Mouse (Mus musculus): ENCODE measurements around the gene Usp32.

Gene Usp32

DNA sequence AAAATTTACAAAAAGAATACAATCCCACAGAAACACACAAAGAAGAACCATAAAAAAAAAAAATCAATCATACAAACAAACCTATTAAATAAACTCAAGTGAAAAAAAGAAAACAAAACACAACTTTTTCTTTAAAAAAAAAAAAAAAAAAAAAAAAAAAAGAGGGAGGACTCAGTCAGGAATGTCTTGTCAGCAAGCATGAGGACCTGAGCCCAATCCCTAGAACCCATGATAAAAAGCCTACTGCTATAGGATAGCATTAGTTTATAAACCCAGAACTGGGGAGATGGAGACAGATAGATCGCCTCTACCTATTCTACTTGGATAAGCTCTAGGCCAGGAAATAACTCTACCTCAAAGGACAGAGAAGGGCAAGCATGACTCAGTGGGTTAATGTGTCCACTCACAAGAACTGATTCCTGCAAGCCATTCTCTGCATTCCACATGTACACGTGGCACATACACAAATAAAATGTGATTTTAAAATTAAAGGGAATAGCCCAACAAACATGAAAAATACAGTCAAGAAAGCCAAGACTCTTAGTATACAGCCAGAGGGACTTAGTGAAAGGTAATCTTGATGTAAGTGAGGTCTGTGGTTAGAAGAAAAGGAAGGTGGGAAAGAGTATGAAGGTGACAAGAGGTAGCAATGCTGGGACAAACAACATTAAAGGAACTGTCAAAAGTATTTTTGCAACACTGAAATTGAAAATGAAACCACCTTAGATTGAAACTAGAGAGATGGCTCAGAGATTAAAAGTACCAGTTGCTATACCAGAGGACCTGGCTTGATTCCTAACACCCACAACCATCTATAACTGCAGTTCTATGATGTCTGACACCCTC is 13.5 kb downstream of the Usp32 start:
- DNase-seq (ENCODE audit: low read depth in 2 of 2, low spot score in 2 of 2), result no peak

DNA sequence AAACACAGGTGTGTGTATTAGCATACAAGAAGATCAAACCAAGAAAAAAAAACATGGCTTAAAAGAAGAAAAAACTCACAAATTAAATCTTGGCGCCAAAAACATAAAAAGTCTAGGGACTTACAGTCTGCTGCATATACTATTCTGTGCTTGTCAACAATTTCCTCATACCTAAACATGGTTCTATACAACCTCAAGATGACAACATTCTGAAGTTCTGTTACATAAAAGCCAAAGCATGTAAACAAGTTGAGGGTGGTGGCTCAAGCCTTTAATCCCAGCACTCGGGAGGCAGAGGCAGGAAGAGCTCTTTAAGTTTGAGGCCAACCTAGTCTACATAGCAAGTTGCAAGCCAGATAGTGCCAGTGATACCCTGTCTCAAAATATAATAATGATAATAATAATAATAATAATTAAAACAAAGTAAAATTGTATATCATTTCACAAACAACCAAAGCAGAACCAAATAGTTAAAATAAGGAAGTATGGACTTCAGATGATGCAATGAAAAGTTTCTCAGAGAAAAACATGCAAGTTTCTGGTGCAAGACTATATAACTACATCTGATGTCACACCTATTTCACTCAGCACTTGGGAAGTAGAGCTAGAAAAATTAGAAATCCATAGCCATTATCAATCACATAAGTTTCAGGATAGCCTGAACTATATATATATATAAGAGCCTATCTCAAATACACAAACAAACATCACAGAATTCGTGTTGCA is 16.5 kb downstream of the Usp32 start:
- DNase-seq (ENCODE audit: low read depth in 2 of 2, low spot score in 2 of 2), result no peak

DNA sequence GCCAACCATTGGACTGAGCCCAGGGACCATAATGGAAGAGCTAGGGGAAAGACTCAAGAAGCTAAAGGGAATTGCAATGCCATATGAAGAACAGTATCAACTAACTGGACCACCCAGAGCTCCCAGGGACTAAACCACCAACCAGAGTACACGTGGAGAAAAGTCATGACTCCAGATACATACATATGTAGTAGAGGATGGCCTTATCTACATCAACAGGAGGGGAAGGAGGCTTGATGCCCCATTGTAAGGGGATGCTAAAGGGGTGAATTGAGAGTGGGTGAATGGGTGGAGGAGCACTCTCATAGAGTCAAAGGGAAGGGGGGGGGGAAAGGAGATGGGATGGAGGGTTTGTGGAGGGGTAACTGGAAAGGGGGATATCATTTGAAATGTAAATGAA is 17.9 kb downstream of the Usp32 start:
- no peak for DNase-seq (ENCODE audit: low read depth in 2 of 2, low spot score in 2 of 2)

DNA sequence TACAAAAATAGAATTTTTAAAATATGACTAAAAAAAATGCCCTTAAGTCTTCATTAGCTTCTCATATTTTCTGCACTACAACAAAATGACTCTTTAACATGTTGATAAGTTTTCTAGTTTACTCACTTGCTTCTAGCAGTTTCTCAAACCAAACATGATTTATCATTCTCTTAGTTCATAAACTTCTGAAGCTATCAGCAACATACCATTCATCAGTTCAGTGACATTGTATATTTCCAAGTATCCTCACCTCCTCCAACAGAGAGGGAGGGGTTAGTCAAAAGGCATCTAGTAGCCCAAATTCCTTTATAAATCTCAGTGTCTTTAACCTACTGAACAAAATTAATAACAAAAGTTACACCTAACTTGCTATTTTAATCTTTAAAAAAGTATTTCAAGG is 22.8 kb downstream of the Usp32 start:
- DNase-seq (ENCODE audit: low read depth in 2 of 2, low spot score in 2 of 2), result no peak

DNA sequence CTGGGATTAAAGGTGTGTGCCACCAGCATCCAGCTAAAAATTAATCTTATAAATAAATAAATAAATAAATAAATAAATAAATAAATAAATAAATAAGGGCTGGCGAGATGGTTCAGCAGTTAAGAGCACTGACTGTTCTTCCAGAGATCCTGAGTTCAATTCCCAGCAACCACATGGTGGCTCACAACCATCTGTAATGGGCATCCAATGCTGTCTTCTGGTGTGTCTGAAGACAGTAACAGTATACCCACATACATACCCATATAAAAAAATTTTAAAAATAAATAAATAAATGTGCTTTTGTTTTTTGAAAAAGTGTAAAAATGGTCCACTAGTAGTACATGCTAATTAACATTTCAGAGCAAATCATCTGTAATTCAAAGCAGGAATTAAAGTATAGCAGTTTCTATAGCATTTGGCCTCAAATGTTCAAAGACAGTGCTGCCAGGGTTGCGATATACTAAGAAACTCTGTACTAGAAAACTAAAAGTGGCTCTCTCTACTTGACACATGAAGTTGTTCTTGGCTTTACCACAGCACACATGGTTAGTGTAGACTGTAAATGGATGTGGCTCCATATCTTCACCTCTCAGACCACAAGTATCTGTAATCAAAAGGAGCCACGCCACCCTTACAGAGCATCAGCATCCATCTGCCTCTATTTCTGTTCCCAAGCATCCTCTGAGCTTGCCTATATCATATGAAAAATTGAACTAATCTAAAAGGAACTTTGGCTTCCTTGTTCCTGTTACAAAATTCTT is 23.7 kb downstream of the Usp32 start:
- DNase-seq (ENCODE audit: low read depth in 2 of 2, low spot score in 2 of 2), result no peak

DNA sequence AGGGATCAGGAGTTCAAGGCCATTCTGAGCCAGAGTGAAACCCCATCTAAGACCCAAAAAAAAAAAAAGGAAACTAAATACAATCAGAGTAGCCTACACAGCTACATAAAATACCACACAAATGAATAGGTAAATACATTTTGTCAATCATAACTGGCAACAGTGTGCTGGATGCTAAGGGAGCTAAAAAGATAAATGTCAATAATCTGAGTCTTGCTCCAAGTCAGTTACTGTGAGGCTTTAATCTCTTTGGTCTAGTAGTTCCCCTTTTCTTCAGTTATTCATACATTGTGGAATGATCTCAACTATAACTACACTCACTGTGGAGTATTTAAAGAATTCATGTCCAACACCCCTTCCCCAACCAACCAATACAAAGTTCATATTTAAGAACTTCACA is 30.0 kb downstream of the Usp32 start:
- DNase-seq (ENCODE audit: low read depth in 2 of 2, low spot score in 2 of 2), result no peak

DNA sequence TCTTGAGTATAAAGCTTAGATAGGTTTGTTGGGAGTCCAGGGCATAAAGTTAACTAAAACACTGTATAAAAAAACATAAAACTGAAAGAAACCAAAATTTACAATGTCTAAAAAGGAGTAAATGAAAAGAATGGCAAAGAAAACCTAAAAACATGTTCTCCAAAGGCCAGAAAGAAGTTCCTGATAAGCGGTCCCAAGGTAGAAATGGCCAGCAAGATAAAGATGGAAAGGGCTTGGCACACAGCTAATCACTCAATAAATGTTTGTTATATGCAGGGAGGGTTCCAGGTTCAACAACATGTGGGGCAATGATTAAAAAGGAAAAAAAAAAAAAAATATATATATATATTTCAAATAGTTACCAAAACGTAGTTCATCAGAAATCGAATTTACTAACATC is 32.7 kb downstream of the Usp32 start:
- DNase-seq (ENCODE audit: low read depth in 2 of 2, low spot score in 2 of 2), result no peak

DNA sequence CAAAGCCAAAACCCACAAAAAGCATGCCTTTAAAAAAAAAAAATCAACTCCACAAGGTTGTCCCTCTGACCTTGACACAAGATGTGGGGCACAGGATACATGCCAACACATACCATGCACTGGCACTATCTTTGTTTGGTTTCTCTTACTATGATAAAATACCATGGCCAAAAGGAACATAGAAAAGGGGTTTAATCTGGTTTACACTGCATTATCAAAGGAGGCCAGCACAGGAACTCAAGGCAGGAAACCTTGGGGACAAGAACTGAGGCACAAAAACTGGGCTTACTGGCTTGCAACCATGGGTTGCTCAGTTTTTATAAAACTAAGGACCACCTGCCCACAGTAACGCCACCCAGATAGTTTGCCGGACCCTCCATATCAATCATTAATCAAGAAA is 34.1 kb downstream of the Usp32 start:
- no peak for DNase-seq (ENCODE audit: low read depth in 2 of 2, low spot score in 2 of 2)

DNA sequence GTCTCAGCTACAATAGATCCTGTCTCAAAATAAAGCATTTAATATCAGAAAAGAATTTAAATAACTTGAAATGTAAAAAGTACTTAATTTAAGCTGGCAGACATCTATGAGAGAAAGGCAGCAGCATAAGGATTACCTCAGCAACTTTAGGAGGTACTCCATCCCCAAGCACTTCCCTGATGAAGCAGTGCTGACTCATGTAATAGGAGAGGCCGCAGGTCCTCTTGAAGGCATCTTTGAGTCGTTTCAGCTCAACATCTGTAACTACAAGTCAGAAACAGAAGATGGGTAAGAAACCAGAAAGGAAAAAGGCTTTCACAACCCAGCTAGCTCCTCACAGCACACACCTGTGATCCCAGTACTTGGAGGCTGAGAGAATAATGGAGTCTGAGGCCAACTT is 36.2 kb downstream of the Usp32 start:
- no peak for DNase-seq (ENCODE audit: low read depth in 2 of 2, low spot score in 2 of 2)

DNA sequence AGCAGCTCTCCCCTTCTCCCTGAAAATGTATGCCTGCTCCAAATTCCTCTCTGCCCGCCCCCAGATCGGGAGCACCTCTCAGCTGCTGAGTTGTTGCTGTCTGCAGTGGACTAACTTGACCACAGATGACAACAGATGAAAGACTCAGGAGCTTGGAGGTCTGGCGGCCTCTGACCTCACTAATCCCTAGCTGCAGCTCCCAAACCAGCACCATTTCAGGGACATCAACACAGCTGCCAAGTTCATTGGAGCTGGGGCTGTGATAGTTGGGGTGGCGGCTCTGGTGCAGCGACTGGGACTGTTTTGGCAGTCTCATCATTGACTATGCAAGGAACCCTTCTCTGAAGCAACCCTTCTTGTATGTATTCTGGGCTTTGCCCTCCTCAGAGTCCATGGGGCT is 44.8 kb downstream of the Usp32 start:
- no peak for DNase-seq (ENCODE audit: low read depth in 2 of 2, low spot score in 2 of 2)

DNA sequence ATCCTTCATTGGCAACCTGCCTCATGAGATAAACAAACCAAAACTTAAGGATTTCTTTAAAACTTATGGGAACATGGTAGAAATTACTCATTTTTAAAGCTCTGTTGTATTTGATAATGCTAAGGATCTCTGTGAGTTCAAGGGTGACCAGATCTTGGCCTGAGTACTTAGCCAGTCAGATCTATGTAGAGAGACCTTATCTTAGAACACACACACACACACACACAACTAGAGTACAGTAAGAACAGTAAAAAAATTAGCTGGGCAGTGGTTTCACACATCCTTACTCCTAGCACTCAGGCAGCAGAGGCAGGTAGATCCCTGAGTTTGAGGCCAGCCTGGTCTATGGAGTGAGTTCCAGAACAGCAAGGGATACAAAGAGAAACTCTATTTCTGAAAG is 53.7 kb downstream of the Usp32 start:
- no peak for DNase-seq (ENCODE audit: low read depth in 2 of 2, low spot score in 2 of 2)

DNA sequence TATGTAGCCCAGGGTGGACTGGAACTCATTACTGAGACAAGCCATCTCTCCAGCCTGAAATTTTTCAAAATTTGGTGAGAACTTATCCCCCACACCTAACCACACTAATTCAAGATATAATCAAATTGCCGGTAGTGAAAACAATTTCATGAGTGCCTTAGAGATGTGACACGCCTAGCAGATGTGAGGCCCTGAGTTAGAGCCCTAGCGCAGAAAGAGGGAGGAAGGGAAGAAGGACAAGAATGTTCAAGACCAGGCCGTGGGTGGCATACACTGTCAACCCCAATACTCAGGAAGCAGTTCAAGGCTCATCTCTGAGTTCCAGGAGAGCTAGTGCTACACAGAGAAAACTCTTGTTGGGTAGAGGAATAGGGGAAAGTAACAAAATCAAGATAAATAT is 72.1 kb downstream of the Usp32 start:
- DNase-seq (ENCODE audit: low read depth in 2 of 2, low spot score in 2 of 2), result no peak

DNA sequence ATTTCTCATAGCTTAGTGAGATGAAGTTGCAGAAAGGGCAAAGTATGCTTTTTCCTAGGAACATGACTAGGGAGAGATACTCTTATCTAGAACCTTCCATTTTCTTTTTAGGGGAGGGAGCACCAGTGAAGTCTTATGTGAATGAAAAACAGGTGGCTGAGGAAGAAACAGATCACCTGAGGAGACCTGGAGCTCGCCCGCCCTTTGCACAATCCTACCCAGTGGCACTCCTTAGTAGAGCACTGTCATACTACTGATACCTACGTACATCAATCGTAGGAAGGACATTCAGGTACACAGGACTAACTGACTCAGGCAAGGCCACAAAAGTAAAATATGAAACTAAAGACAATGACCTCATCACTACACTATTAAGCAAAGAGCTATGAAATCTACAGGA is 81.4 kb downstream of the Usp32 start:
- DNase-seq (ENCODE audit: low read depth in 2 of 2, low spot score in 2 of 2), result no peak

DNA sequence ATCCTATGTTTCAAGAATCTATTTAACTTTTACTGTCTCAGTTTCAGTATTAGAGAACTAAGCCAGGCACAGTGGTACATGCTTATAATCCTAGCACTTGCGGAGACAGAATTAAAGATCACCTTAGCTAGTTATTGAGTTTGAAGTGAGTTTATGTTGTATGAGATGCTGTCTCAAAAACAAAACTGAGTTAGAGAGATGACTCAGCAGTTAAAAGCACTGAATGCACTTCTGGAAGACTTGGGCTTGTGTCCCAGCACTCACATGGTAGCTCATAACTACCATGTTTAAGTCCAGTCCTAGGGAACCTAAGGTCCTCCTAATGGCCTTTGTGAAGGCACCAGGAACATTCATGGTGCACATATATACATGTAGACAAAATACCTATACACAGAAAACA is 82.4 kb downstream of the Usp32 start:
- DNase-seq (ENCODE audit: low read depth in 2 of 2, low spot score in 2 of 2), result no peak

DNA sequence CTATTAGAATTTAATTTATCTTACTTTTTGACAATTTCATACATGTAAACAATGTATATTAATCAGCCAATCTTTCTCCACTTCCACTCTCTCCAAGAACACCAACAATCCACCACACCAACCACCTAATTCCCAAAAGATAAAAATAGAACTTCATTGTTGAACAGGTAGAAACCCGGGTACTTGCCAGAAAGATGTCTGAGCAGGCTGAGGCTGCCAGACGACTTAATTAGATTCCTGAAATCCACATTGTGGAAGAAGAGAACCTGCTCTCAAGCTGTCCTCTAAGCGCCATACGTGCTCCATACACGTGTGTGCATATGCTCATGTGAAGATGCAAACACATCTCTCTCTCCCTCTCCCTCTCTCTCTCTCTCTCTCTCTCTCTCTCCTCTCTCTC is 83.1 kb downstream of the Usp32 start:
- no peak for DNase-seq (ENCODE audit: low read depth in 2 of 2, low spot score in 2 of 2)

DNA sequence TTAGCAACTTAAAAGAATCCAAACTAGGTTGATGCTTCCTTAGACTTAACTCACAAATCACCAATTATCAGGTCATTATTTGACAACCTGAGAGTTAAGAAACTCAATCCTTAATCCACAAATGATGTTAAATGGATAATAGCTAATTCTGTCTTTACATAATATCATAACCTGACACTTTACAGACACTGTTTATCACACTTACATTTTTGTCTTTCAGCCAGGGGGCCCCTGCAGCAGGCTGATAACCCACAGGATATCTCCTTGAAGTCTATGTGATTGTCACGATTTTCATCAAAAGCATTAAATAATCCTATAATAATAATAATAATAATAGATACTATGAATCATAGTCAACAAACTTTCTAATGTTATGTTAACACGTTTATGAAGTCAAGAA is 84.4 kb downstream of the Usp32 start:
- DNase-seq (ENCODE audit: low read depth in 2 of 2, low spot score in 2 of 2), result no peak

DNA sequence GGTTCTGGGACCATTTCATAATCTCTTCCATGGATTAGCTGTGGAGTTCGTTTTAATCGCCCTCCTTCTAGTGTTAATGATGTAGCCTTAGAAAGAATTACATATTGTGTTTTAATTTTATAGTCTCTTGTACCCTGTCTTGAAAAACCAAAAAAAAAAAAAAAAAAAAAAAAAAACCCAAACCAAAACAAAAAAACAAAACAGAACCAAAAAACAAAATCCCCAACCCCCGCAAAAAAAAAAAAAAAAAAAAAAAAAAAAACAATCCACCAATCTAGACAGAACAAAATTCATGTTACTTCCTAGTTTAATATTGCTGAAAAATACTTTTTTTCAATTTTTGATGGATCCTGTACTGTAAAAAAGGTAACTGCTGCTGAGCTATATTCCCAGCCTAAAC is 100.7 kb downstream of the Usp32 start:
- no peak for DNase-seq (ENCODE audit: low read depth in 2 of 2, low spot score in 2 of 2)

DNA sequence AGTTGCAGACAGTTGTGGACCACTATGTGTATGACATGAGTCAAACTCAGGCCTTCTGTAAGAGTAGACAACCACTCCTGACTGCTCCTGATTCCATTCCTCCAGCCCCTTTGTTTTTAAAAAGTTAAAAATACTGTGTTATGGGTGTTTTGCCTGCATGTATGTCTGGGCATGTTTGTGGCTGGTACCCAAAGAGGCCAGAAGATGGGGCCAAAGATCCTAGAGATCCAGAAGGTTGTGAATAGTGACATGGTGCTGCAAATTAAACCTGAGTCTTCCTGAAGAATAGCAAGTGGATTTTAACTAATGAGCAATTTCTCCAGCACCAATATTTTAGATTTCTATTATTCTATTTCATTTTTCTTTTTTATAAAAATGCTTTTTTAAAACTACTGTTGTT is 126.8 kb downstream of the Usp32 start:
- no peak for DNase-seq (ENCODE audit: low read depth in 2 of 2, low spot score in 2 of 2)

DNA sequence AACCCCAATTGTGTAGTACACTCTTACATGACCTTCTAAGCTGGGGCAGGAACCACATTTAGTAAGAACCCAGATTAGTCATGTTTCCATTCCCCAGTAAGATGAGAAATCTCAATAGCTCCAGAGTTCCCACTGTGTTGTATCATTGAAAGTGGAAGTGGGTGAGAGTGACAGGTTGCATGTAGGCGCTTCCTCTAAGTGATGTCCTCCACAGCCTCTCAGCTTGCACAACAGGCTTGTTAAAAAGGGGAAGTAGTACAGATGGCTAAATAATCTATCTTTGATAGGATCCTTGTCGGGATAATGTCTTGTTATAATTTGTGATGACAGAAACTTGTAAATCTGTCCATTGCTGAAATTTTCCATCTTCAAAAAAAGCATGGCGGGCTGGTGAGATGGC is 136.4 kb downstream of the Usp32 start:
- DNase-seq (ENCODE audit: low read depth in 2 of 2, low spot score in 2 of 2), result no peak

DNA sequence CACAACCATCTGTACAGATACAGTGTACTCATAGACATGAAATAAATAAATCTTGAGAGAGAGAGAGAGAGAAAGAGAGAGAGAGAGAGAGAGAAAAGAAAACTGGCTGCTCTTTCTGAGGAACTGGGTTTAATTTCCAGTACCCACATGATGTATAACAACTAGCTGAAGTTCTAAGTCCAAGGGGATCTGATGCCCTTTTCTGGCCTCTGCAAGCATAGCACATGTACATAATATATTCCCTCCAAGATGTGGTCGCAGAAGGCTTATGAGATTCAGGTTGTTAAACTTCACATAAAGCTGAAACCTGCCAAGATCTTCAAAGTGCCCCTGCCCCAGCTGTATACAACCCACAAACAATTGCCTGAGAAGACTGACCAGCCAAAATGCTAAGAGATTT is 144.7 kb downstream of the Usp32 start:
- no peak for DNase-seq (ENCODE audit: low read depth in 2 of 2, low spot score in 2 of 2)

DNA sequence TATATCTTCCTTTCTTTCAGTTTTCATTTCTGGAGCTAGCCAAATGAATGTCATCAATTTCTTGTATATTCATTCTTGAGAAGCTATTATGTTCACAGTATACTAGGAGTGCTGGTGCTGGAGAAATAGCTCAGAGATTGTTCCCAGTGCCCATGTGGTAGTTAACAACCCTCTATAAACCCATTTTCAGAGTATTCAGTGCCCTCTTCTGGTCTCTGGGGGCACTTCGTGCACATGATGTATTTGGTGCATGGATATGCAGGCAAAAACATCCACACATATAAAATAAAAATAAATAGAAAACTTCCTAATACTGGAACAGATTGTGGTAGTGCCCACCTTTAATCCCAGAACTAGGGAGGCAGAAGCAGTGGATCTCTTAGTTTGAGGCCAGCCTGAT is 147.0 kb downstream of the Usp32 start:
- no peak for DNase-seq (ENCODE audit: low read depth in 2 of 2, low spot score in 2 of 2)

DNA sequence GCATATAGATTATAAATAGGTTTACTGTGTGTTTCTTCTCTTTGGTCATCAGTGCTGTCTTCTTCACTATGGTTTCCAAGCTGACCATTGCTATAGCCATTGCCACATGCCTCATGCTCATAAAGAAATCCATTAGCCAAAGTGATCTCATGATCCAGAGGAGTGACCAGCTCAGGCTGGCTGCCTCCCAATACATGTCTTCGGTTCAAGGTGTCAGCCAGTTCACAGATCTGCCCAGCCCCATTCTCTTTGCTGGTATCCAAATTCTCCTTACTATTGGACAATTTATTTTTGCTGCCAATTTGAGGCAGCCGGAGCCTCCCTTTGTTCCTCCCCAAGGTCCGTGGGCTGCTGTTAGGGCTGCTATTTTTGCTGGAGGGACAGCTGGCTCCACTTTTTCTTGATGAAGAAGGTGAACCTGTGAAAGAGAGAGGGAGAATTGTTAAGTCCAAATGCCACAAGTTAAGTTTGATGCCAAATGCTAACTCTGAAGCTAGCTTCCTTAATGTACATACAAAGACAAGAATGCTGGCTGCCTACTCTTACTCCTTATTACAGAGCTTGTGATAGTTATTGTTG is 151.5 kb downstream of the Usp32 start:
- DNase-seq (ENCODE audit: low read depth in 2 of 2, low spot score in 2 of 2), result no peak
